Mouse (Mus musculus): ENCODE data around the gene Atp2a1. TPM values are rescaled to one million over a fixed set of nuclear protein-coding genes. Genes with fewer than 3 reads are reported as not detected.
A peak's percentile ranks its signal among the peaks of the same experiment; 100 is the strongest.

Atp2a1 gene
- polyA plus RNA-seq (2016; fragmentation: Nextera tagmentation; extraction: Ambion mirVana): 0.17 and 1.5 TPM in 2 replicates

DNA sequence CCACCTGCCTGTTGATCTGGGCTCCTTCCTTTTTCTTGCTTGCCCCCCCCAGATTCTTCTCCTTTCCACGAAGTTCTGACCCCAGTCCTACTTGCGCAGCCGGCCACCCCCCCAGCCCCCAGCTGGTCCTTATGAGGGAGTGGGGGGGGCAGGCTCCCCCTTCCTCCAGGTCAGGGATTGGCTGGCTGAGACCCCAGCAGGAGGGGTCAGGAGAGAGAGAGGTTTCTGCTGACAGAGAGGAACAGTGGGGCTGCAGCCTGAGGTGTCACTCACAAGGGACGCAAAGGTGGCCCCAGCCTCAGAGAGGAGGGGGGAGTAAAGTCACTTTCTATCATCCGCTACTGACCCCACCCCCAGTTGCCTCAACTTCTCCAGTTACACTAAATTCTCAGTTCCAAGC, at the start of gene Atp2a1:
Gene Atp2a1, minus strand, starts transcription at position 105 of the 400 bp plus-strand sequence.
- Histone ChIP-seq H3K9ac (no peak within 1 kb of the TSS; the same call in 1 of the 2 replicates), H3K36me3 (peaks cover 18% of the 10 kb centered on the region), H3K4me3 (no peak within 1 kb of the TSS), H3K9me3 (replicated peaks) (no peaks in the 10 kb centered on the region), H3K4me1 (peaks cover 48% of the 10 kb centered on the region), H3K27me3 (replicated peaks) (peaks cover 21% of the 10 kb centered on the region), H3K27ac (no peak within 1 kb of the TSS), H3K4me2 (no peak within 1 kb of the TSS)
- 59% methylated on average over 5 of the region's 5 CpGs for WGBS (ENCODE audit: insufficient replicate concordance)
- no peak for ATAC-seq

DNA sequence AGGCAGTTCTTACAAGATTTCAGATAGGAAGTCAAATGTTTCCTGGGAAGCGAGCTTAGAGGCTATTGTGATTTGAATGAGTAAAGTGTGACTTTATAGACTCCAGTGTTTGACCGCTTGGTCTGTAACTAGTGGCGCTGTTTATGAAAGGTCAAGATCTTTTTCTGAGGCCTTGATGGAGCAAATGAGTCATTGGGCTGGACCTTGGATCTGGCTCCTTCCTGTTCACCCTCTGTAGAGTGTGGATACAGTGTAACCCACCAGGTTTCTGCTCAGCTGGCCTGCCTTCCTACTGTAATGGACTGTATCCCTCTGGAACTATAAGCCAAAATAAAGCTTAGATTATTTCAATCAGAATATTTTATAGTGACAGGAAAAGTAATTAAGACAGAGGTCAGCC, 48.4 kb upstream of the Atp2a1 start:
- no peaks in the 10 kb centered on the region for H3K4me1 ChIP-seq
- no peaks in the 10 kb centered on the region for H3K9me3 ChIP-seq (replicated peaks)
- H3K36me3 ChIP-seq: no peaks in the 10 kb centered on the region
- ATAC-seq: no peak
- 0 out of 2 replicates have a peak, but pooled peaks cover 13% of the 10 kb centered on the region for H3K27me3 ChIP-seq (replicated peaks)
- H3K9ac ChIP-seq: no peak overlapping the region
- H3K4me3 ChIP-seq: no peak overlapping the region
- 57% methylated on average over 3 of the region's 3 CpGs for WGBS (ENCODE audit: insufficient replicate concordance)
- H3K27ac ChIP-seq: no peak overlapping the region
- H3K4me2 ChIP-seq: no peak overlapping the region

DNA sequence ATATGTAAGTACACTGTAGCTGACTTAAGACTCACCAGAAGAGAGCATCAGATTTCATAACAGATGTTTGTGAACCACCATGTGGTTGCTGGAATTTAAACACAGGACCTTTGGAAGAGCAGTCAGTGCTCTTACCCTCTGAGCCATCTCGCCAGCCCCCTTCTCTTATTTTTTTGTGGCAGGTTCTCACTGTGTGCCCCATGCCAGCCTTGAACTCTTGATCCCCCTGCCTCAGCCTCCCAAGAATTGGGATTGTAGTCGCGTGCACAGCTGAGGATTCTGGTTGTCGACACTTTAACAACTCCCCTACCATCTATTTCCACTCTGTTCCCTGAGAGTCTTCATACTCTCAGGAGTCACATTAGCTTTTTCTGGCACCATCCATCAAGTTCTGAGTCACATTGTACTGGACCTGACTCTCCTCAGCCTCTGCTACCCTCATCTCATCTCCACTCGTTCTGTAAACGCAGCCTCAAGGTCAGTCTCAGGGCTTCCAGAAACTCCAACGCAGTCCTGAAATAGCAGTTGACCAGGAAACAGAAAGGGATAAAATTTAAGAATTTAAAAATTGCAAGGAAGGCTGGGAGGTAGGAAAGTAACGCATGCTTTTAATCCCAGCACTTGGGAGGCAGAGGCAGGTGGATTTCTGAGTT, 44.3 kb upstream of the Atp2a1 start:
- 0 out of 2 replicates have a peak, but pooled peaks cover 5% of the 10 kb centered on the region for H3K27me3 ChIP-seq (replicated peaks)

DNA sequence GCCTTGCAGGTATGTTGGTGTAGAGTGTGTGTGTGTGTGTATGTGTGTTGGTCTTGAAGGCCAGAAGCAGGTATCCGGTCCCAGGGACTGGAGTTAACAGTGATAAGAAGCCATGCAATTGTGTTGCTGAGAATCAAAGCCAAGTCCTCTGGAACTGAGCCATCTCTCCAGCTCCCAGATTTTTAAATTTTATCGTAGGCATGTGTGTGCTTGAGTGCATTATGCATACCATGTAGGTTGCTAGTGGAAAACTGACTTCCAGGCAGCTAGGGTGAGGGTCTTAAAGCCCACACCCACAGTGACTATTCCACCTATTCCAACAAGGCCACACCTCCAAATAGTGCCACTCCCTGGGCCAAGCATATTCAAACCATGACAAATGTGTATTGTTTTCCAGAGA, 42.0 kb upstream of the Atp2a1 start:
- ATAC-seq: no peak
- Histone ChIP-seq H3K4me3 (no peak overlapping the region), H3K27me3 (replicated peaks) (no peaks in the 10 kb centered on the region), H3K36me3 (peaks cover 15% of the 10 kb centered on the region), H3K4me2 (no peak overlapping the region), H3K27ac (no peak overlapping the region), H3K4me1 (peaks cover 23% of the 10 kb centered on the region), H3K9me3 (replicated peaks) (no peaks in the 10 kb centered on the region), H3K9ac (no peak overlapping the region)
- 84% methylated on average over 2 of the region's 2 CpGs for WGBS (ENCODE audit: insufficient replicate concordance)

More for the DNA sequence above, 44.3 kb upstream of the Atp2a1 start:
- 69% methylated on average over 8 of the region's 8 CpGs for WGBS (ENCODE audit: insufficient replicate concordance)
- peaks cover 8% of the 10 kb centered on the region for H3K4me1 ChIP-seq
- H3K27ac ChIP-seq: no peak overlapping the region
- no peak overlapping the region for H3K4me3 ChIP-seq
- H3K36me3 ChIP-seq: no peaks in the 10 kb centered on the region
- no peak overlapping the region for H3K9ac ChIP-seq
- no peak overlapping the region for H3K4me2 ChIP-seq
- H3K9me3 ChIP-seq (replicated peaks): no peaks in the 10 kb centered on the region
- no peak for ATAC-seq

DNA sequence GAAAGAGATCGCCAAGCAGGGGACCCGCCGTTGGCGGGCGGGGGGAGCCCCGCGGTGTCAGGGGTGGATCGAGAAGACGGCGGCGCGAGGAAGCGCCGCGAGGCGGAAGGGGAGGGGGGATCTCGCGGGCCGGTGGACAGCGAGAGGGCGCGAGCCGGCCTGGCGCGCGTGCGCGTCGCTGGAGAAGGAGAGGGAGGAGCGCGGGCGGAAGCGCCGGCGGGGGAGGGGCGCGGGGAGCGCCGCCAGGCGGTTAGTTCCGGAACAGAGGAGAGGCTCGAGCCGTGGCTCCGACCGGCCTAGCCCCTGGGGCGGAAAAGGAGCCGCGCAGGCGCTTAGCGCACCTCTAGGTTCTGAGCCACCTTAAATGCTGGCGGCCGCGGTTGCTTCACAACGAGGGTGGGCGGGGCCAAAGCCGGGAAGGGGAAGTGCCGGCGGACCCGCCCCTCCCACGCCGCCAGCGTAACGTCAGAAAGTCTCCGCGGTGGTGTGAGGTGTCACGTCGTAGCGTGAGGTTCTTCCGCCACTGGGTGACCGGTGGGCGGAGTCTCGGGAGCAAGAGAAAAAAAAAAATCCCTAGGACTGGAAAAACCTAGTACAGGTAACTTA, 40.5 kb upstream of the Atp2a1 start, which contains the start of gene Atxn2l:
Gene Atxn2l, minus strand, starts transcription at position 165 of the 606 bp plus-strand sequence.
- H3K36me3 ChIP-seq: peaks cover 30% of the 10 kb centered on the region
- H3K4me2 ChIP-seq: peak within 1 kb of the TSS; percentile 84
- ATAC-seq: peak; percentile 84
- no peaks in the 10 kb centered on the region for H3K27me3 ChIP-seq (replicated peaks)
- H3K4me3 ChIP-seq: peak within 1 kb of the TSS; percentile 100
- H3K27ac ChIP-seq: peak within 1 kb of the TSS; percentile 100
- no peaks in the 10 kb centered on the region for H3K9me3 ChIP-seq (replicated peaks)
- peak within 1 kb of the TSS; percentile 100 for H3K9ac ChIP-seq
- WGBS (ENCODE audit: insufficient replicate concordance): under 1% methylated on average over 53 of the region's 72 CpGs
- H3K4me1 ChIP-seq: peaks cover 31% of the 10 kb centered on the region

DNA sequence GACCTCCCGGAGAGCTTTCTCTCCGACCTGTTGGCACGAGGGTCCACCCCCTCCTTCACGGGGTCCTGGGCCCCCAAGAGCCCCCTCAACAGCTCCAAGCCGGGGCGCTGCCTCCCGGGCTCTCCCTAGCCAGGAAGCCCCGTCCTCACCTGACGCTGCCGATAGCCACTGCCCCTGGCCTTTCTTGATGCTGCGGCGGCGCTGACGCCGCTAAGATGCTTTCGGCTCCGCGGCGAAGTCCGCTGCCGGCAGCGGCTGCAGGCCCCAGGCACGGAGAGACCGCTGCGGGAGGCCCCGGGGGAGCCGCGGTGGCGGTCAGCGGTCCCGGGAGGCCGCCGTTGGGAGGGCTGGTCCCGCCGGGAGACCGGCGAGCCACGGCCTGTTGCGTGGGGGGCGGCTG, 39.8 kb upstream of the Atp2a1 start:
- Histone ChIP-seq H3K9me3 (replicated peaks) (no peaks in the 10 kb centered on the region), H3K27me3 (replicated peaks) (no peaks in the 10 kb centered on the region), H3K4me2 (peak overlapping the region; percentile 84), H3K4me3 (peak overlapping the region; percentile 100), H3K4me1 (peaks cover 38% of the 10 kb centered on the region), H3K9ac (peak overlapping the region; percentile 100), H3K27ac (peak overlapping the region; percentile 100), H3K36me3 (peaks cover 36% of the 10 kb centered on the region)
- ATAC-seq: no peak
- WGBS (ENCODE audit: insufficient replicate concordance): under 1% methylated on average over 40 of the region's 40 CpGs

DNA sequence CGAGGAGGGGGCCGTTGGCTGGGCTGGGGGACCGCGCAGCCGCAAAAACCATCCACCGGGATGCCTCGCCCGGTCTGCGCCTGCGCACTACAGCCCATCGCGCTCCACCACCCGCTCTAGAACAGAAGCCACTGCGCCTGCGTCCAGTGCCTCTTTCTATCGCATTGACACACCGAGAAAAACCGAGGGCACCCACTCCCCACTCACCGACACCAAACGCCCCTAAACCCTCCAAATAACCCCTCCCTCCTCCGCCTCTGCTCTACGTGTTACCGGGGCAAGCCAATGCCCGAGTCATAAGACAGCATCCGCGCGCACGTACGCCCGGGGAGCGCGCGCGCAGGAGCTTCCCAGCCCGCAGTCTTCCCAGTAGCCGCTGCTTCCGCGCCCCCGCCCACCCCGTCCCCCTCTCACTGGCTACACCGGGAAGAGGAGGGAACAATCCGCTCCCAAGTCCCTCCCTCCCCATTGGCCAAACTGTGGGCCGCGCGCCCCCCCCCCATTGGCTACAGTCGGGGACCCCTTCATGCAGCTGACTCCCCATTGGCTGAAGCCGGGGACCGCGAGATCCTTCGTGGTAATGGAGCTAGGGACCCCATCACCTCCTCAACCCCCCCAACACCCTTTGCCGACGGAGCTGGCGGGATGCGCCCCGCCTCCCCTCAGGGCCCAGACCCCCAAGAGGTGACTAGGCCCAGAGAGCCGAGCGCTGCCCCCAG, 39.3 kb upstream of the Atp2a1 start:
- WGBS (ENCODE audit: insufficient replicate concordance): under 1% methylated on average over 55 of the region's 57 CpGs
- Histone ChIP-seq H3K4me2 (peak overlapping the region; percentile 84), H3K9me3 (replicated peaks) (no peaks in the 10 kb centered on the region), H3K36me3 (peaks cover 42% of the 10 kb centered on the region), H3K27ac (peak overlapping the region; percentile 100), H3K9ac (peak overlapping the region; percentile 100), H3K4me1 (peaks cover 41% of the 10 kb centered on the region), H3K4me3 (peak overlapping the region; percentile 100), H3K27me3 (replicated peaks) (no peaks in the 10 kb centered on the region)
- peak; percentile 81 for ATAC-seq

DNA sequence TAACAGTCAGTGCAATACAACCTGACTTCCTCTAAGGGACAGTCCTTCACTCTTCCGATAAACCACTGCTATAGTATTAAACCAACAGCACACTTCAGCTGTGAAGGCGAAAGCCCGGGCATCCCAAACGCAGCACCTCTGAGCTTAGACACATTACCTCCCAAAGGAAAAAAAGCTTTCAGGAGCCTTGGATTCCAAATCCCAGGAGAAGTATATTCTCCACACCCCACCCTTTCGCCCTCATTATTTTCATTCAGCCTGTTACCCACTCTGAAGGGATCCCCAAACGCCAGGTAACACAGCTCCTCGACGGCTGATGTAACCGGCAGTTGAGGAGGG, 38.7 kb upstream of the Atp2a1 start:
- Histone ChIP-seq H3K36me3 (peaks cover 47% of the 10 kb centered on the region), H3K4me1 (peaks cover 41% of the 10 kb centered on the region), H3K4me2 (peak overlapping the region; percentile 84), H3K27ac (peak overlapping the region; percentile 100), H3K4me3 (peak overlapping the region; percentile 100), H3K9me3 (replicated peaks) (no peaks in the 10 kb centered on the region), H3K27me3 (replicated peaks) (no peaks in the 10 kb centered on the region), H3K9ac (peak overlapping the region; percentile 100)
- no peak for ATAC-seq
- WGBS (ENCODE audit: insufficient replicate concordance): 3% methylated on average over 9 of the region's 9 CpGs

DNA sequence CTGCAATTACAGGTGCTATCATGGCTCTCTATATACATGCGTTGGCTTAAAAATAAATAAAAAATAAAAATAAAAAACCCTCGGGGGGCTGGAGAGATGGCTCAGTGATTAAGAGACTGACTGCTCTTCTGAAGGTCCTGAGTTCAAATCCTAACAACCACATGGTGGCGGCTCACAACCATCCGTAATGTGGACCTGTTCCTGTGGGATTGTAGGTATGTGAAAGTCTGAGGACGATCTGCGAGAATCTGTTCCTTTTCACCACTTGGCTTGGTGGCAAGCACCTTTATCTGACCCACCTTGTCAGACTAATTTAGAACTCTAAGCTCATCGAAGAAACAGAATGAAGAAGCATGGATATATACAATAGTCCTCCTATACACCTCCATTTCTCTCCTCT, 36.5 kb upstream of the Atp2a1 start:
- Histone ChIP-seq H3K9me3 (replicated peaks) (no peaks in the 10 kb centered on the region), H3K9ac (no peak overlapping the region), H3K4me1 (peaks cover 49% of the 10 kb centered on the region), H3K27me3 (replicated peaks) (no peaks in the 10 kb centered on the region), H3K4me2 (no peak overlapping the region), H3K36me3 (peaks cover 70% of the 10 kb centered on the region), H3K27ac (no peak overlapping the region), H3K4me3 (no peak overlapping the region)
- 91% methylated on average over 7 of the region's 7 CpGs for WGBS (ENCODE audit: insufficient replicate concordance)
- no peak for ATAC-seq

DNA sequence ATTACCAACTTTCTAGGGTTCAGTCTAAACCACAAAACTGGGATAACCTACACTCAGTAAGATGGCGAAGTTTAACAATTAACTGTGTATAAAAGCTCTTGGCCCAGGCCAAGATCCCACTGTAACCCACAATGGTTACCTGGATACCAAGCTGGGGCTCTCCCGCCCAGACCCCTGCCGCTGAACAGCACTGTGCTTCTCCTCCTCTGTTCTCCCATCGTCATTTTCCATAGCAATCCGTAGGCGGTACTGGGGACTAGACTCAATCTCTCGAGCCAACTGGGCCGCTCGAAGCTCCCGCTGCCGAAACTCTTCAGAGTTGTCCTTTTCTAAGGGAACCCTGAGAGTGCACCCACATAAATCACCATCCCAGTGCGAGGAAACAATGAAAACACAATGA, 35.1 kb upstream of the Atp2a1 start:
- H3K4me2 ChIP-seq: no peak overlapping the region

DNA sequence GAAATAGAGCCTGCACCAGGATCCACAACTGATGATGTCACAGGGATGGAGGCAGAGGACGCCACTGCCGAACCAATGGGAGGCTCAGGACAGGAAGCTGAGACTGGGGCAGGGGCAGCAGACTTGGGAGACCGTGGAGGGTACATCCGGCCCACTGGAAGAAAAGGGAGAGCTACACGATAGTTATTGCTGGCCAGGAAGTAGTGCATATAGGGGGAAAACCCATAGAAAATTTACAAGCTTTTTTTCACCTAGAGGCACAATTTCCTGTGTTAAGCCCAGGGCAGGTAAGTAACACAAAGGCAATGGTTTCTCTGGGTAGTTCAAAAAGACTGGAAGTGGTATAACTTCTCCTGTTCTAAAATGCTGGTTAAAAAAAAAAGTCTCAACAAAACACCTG, 33.6 kb upstream of the Atp2a1 start:
- Histone ChIP-seq H3K9ac (no peak overlapping the region), H3K27me3 (replicated peaks) (no peaks in the 10 kb centered on the region), H3K4me1 (peaks cover 67% of the 10 kb centered on the region), H3K4me3 (no peak overlapping the region), H3K27ac (no peak overlapping the region), H3K4me2 (no peak overlapping the region), H3K36me3 (peaks cover 99% of the 10 kb centered on the region), H3K9me3 (replicated peaks) (no peaks in the 10 kb centered on the region)
- 85% methylated on average over 5 of the region's 5 CpGs for WGBS (ENCODE audit: insufficient replicate concordance)
- no peak for ATAC-seq

More for the DNA sequence above, 35.1 kb upstream of the Atp2a1 start:
- 94% methylated on average over 12 of the region's 12 CpGs for WGBS (ENCODE audit: insufficient replicate concordance)
- H3K27me3 ChIP-seq (replicated peaks): no peaks in the 10 kb centered on the region
- no peak overlapping the region for H3K4me3 ChIP-seq
- H3K27ac ChIP-seq: no peak overlapping the region
- ATAC-seq: no peak
- no peak overlapping the region for H3K9ac ChIP-seq
- peaks cover 55% of the 10 kb centered on the region for H3K4me1 ChIP-seq
- peaks cover 84% of the 10 kb centered on the region for H3K36me3 ChIP-seq
- H3K9me3 ChIP-seq (replicated peaks): no peaks in the 10 kb centered on the region

DNA sequence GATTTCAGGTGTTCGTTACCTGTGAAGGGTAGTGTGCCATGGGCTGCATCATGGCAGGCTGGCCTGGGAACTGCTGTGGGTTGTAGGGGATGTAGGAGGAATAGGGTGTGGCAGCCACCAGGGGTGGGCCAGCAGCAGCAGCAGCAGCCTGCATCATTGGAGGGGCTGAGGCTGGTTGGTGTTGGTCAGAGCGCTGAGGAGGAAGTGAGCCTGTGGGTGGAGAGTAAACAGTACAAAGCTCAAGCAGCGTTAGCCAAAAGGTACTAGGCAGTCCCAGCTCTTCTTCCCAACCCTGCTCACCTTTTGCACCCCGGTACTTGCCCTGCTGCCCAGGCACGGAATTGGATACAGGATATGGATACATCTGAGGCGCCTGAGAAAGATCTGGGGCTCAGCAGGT, 31.2 kb upstream of the Atp2a1 start:
- Histone ChIP-seq H3K4me2 (no peak overlapping the region), H3K36me3 (peaks cover 100% of the 10 kb centered on the region), H3K4me3 (no peak overlapping the region), H3K27me3 (replicated peaks) (no peaks in the 10 kb centered on the region), H3K27ac (peak overlapping the region; percentile 30; the same call in 1 of the 2 replicates), H3K4me1 (peaks cover 44% of the 10 kb centered on the region), H3K9ac (no peak overlapping the region), H3K9me3 (replicated peaks) (no peaks in the 10 kb centered on the region)
- ATAC-seq: peak; percentile 55
- 77% methylated on average over 6 of the region's 6 CpGs for WGBS (ENCODE audit: insufficient replicate concordance)

Data from liver, embryonic 12.5 days (tissue).